Mouse (Mus musculus) testis, adult 2 months (tissue): ENCODE measurements around the gene Hus1.

ENCODE experiments used
- CTCF ChIP-seq: fragments of 200-500 bp; IDR thresholded peaks from 2 replicates; pipeline ENCODE4 v1.5.1; 2012; ENCODE audit warnings: low read depth, mild to moderate bottlenecking, inconsistent platforms, low read length, moderate library complexity; ENCODE audit not compliant: control insufficient read depth, insufficient read depth, insufficient replicate concordance
- POLR2A ChIP-seq: fragments of 200-500 bp; IDR thresholded peaks from 2 replicates; pipeline ENCODE4 v1.6.1; 2012; ENCODE audit warnings: low read depth, mild to moderate bottlenecking, inconsistent platforms, low read length, moderate library complexity; ENCODE audit not compliant: control insufficient read depth

- TF ChIP-seq POLR2A (no peak), CTCF (no peak)
Observed at GRCm38 (mm10) chr11:9051895-9052294, 40.9 kb upstream of the Hus1 start.
